Mouse (Mus musculus): ENCODE results near the gene Smap2. TPM values are rescaled to one million over a fixed set of nuclear protein-coding genes. Genes with fewer than 3 reads are reported as not detected.

Gene Smap2
- polyA plus RNA-seq, 1 experiment = 139 TPM

DNA sequence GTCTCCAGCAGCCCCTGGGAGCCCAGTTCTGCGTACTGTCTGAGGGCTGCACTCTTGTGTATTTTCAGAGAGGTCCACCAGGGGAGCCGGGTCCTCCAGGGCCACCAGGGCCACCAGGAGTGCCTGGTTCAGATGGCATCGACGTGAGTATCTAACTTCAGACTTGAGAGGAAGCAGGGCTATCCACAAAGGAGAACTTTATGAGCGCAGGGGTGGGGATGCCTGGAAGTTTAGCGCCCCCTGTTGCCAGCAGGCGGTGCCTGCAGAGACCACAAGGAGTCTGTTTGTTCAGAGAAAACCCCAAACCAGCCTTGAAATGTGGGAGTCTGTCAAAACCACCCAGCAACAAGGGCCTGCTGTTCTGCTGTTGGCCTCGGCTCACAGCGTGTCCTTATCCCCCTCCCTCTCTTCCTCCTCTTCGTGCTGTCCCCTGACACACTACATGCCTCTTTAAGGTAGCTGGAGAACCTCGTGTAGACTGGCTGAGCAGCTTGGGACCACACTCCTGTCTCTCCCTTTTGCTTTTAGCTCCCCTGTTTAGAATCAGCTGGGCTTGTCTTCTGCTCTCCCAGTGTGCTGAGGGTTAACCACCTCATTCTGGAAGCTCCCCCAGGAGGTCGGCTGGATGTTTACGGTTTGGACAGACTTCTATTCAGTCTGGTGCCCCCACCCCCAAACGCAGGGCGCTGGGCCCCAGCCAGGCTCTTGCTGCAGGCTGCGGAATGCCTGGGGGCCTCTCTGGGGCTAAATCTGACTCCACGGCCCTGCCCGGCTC lies 24.0 kb upstream of the Smap2 start:
- Histone ChIP-seq H3K4me1 (ENCODE audit: control insufficient read depth, insufficient read depth, low read length) (peaks cover 4% of the 10 kb centered on the region; the same call in 1 of the 2 replicates), H3K27ac (ENCODE audit: insufficient read depth, low read depth, low read length) (no peak overlapping the region), H3K4me3 (ENCODE audit: insufficient read depth, low read length) (no peak overlapping the region)
- TF ChIP-seq CTCF (IDR thresholded peaks at IDR 0.05; ENCODE audit: low read depth, low read length) (peak; percentile 85), POLR2A (IDR thresholded peaks at IDR 0.05; ENCODE audit: borderline replicate concordance, low read depth, low read length) (no peak)

DNA sequence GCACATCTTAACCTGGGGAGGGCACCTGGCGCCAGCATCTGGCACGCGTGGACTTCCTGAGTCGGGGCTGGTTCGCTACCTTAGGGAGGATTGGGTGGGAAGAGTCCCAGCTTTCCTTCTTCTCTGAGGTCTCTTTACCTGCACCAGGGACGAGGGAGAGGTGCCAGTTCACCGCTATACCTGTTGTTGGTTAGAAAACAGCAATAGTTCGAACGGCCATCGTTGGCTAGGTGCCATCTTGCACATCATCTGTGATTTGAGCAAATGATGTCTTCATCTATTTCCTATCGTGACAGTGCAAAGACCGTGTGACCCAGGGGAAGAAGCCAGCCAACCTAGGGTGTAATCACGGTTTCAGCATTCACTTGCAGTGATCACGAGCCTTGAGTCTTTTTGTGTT lies 23.3 kb upstream of the Smap2 start:
- no peak for TF ChIP-seq CTCF (IDR thresholded peaks at IDR 0.05; ENCODE audit: low read depth, low read length)
- TF ChIP-seq POLR2A (IDR thresholded peaks at IDR 0.05; ENCODE audit: borderline replicate concordance, low read depth, low read length) = no peak
- H3K4me1 ChIP-seq (ENCODE audit: control insufficient read depth, insufficient read depth, low read length) = peaks cover 4% of the 10 kb centered on the region; the same call in 1 of the 2 replicates
- H3K4me3 ChIP-seq (ENCODE audit: insufficient read depth, low read length) = no peak overlapping the region
- H3K27ac ChIP-seq (ENCODE audit: insufficient read depth, low read depth, low read length) = no peak overlapping the region

DNA sequence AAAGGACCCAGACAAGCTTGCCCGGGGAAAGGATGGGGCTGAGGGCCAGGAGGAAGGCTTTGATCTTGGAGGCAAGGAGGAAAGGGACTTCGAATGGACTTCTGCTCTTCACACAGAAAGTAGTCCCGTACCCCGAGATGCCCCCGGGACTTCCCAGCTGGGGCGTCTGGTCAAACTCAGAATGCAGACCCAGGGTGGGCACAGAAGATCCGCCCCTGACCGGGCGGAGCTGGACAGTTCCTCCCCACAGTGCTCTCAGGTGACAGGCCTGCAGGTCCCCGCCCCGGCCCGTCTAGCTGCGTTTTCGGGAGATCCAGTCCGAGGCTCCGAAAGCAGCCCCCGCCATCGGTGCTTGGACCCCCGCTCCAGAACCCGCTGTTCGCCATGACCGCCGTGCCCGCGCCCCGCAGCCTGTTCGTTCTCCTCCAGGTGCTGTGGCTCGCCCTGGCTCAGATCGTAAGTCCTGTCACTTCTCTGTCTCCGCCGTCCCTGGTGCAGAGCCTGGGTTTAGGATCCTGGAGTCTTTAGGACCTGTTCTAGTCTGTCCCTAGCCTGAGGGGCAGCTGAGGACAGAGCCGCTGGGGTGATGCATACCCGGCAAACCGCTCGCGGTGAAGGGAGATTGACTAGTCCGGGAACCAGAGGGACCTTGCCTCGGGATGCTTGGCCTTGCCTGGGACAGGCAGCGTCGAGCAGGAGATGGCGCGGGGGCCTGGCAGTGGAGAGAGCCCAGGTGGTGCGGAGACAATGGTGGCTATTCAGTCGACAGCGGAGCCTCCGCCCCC lies 22.5 kb upstream of the Smap2 start, which contains the start of gene Col9a2:
Gene Col9a2 (plus strand): TSS at position 55 of the 785 bp plus-strand sequence.
- Histone ChIP-seq H3K4me3 (ENCODE audit: insufficient read depth, low read length) (peak within 1 kb of the TSS; percentile 31), H3K4me1 (ENCODE audit: control insufficient read depth, insufficient read depth, low read length) (peaks cover 4% of the 10 kb centered on the region; the same call in 1 of the 2 replicates), H3K27ac (ENCODE audit: insufficient read depth, low read depth, low read length) (no peak within 1 kb of the TSS)
- TF ChIP-seq POLR2A (IDR thresholded peaks at IDR 0.05; ENCODE audit: borderline replicate concordance, low read depth, low read length) = no peak
- no peak for TF ChIP-seq CTCF (IDR thresholded peaks at IDR 0.05; ENCODE audit: low read depth, low read length)

DNA sequence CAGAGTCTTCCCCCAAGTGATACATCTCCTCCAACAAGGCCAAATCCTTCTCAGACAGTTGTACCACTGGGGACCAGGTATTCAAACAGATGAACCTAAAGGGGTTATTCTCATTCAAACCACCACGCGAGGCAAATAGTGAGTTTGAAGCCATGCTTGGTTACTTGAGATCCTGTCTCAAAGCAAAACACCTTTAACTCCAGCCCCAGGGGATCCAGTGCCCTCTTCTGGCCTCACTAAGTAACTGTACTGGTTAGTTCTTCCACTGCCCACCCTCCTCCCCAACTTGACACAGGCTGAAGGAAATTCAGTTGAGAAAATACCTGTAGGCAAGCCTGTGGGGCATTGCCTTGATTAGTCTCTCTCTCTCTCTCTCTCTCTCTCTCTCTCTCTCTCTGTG lies 16.0 kb upstream of the Smap2 start:
- peaks cover 6% of the 10 kb centered on the region for H3K4me1 ChIP-seq (ENCODE audit: control insufficient read depth, insufficient read depth, low read length)
- no peak for TF ChIP-seq CTCF (IDR thresholded peaks at IDR 0.05; ENCODE audit: low read depth, low read length)
- TF ChIP-seq POLR2A (IDR thresholded peaks at IDR 0.05; ENCODE audit: borderline replicate concordance, low read depth, low read length) = no peak
- no peak overlapping the region for H3K27ac ChIP-seq (ENCODE audit: insufficient read depth, low read depth, low read length)
- H3K4me3 ChIP-seq (ENCODE audit: insufficient read depth, low read length) = no peak overlapping the region

DNA sequence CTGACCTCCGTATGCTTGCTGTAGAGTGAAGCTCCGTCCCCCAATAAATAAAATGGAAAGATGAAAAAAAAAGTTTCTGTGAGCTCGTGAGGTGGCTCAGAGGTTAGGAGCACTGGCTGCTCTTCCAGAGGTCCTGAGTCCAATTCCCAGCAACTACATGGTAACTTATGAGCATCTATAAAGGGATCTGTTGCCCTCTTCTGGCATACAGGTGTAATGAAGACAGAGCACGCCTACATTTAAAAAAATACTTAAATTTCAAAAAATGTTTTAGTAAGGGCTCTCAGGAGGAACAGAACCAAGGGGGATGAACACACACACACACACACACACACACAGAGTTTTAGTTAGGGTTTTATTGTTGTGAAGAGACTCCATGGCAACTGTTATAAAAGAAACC lies 14.4 kb upstream of the Smap2 start:
- TF ChIP-seq CTCF (IDR thresholded peaks at IDR 0.05; ENCODE audit: low read depth, low read length) (0 out of 2 replicates have a peak, but pooled peaks have one; percentile 17), POLR2A (IDR thresholded peaks at IDR 0.05; ENCODE audit: borderline replicate concordance, low read depth, low read length) (no peak)
- no peak overlapping the region for H3K4me3 ChIP-seq (ENCODE audit: insufficient read depth, low read length)
- H3K27ac ChIP-seq (ENCODE audit: insufficient read depth, low read depth, low read length) = no peak overlapping the region
- H3K4me1 ChIP-seq (ENCODE audit: control insufficient read depth, insufficient read depth, low read length) = peaks cover 11% of the 10 kb centered on the region

DNA sequence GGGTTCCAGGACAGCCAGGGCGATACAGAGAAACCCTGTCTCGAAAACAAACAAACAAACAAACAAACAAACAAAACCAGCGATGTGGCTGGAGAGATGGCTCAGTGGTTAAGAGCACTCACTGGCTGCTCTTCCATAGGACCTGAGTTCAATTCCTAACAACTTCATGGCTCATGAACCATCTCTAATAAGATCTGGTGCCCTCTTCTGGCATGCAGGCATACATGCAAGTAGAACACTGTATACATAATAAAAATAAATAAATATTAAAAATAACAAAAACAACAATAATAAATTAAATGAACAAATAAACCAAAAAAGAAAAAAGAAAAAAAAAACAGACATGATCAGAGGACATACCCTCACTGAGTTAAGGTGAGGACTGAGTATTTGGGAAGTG lies 12.6 kb upstream of the Smap2 start:
- no peak overlapping the region for H3K4me3 ChIP-seq (ENCODE audit: insufficient read depth, low read length)
- peaks cover 20% of the 10 kb centered on the region for H3K4me1 ChIP-seq (ENCODE audit: control insufficient read depth, insufficient read depth, low read length)
- TF ChIP-seq POLR2A (IDR thresholded peaks at IDR 0.05; ENCODE audit: borderline replicate concordance, low read depth, low read length) (no peak), CTCF (IDR thresholded peaks at IDR 0.05; ENCODE audit: low read depth, low read length) (no peak)
- no peak overlapping the region for H3K27ac ChIP-seq (ENCODE audit: insufficient read depth, low read depth, low read length)

DNA sequence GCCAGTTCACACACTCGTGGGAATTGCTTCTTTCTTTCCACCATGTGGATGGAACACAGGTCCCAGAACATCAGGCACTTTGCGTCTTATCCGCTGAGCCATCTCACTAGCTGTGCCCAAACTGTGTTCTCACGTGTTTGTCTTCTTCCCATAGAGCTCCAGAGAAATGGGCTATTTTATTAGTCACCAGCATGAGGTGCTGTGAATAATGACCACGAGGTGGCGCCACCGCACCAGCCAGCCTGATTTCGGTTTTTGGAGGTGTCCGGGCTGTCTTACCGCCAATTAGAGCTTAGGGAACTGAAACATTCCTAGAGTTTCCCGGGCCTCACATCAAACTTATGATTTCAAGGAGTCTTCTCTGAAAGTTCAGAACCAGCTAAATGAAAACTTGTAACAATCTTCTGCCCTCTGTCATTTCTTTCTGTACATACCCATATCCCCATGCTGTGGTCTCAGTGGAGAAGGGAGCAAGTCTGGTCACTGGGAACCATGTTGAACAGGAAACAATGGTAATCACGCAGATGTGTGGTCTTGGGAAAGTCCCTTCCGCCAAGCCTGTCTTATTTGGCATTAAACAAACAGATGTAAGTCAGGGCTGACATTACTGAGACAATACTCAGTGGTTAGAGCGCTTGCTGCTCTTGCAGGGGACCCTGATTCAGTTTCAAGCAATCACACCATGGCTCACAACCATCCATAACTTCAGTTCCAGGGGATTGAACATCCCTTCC lies 11.8 kb upstream of the Smap2 start:
- Histone ChIP-seq H3K27ac (ENCODE audit: insufficient read depth, low read depth, low read length) (no peak overlapping the region), H3K4me1 (ENCODE audit: control insufficient read depth, insufficient read depth, low read length) (peaks cover 26% of the 10 kb centered on the region), H3K4me3 (ENCODE audit: insufficient read depth, low read length) (no peak overlapping the region)
- TF ChIP-seq CTCF (IDR thresholded peaks at IDR 0.05; ENCODE audit: low read depth, low read length) (peak; percentile 74), POLR2A (IDR thresholded peaks at IDR 0.05; ENCODE audit: borderline replicate concordance, low read depth, low read length) (no peak)

DNA sequence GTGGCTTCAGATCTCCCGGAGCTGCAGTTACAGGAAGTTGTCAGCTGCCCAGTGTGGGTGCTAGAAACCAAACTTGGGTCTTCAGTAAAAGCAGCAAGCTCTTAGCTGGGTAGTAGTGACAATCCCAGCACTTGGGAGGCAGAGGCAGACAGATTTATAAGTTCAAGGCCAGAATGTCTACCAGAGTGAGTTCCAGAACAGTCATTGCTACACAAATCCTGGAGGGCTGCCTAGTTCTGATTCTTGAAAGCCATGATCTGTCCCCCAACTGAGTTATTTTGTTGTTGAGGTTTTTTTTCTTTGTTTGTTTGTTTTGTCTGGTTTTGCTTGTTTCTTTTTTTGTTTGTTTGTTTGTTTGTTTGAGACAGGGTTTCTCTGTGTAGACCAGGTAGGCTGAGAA lies 11.1 kb upstream of the Smap2 start:
- no peak overlapping the region for H3K27ac ChIP-seq (ENCODE audit: insufficient read depth, low read depth, low read length)
- H3K4me1 ChIP-seq (ENCODE audit: control insufficient read depth, insufficient read depth, low read length) = peaks cover 33% of the 10 kb centered on the region
- TF ChIP-seq CTCF (IDR thresholded peaks at IDR 0.05; ENCODE audit: low read depth, low read length) (no peak), POLR2A (IDR thresholded peaks at IDR 0.05; ENCODE audit: borderline replicate concordance, low read depth, low read length) (no peak)
- no peak overlapping the region for H3K4me3 ChIP-seq (ENCODE audit: insufficient read depth, low read length)

DNA sequence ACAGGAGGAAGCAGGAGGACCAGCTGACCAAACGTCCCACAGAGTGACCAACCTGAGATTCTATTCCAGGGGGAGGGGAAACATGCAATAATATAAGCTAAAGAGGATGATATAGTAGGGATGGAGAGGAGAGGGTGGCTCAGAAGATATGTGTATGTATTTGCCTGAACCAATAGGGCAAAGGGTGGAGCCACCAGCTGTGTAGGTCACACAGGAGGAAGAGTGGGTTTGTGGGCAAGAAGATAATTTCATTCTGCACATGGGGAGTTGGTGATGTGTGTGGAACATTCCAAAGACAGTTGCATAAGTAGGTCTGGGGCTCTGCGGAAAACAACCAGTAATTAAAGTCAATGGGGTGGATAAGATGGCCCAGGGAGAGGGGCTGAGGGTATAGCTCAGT lies 8.6 kb upstream of the Smap2 start:
- Histone ChIP-seq H3K27ac (ENCODE audit: insufficient read depth, low read depth, low read length) (no peak overlapping the region), H3K4me1 (ENCODE audit: control insufficient read depth, insufficient read depth, low read length) (peaks cover 41% of the 10 kb centered on the region), H3K4me3 (ENCODE audit: insufficient read depth, low read length) (no peak overlapping the region)
- TF ChIP-seq CTCF (IDR thresholded peaks at IDR 0.05; ENCODE audit: low read depth, low read length) (no peak), POLR2A (IDR thresholded peaks at IDR 0.05; ENCODE audit: borderline replicate concordance, low read depth, low read length) (no peak)
